Mouse (Mus musculus) skeletal muscle tissue, adult 2 months (tissue): Measurements from ENCODE around the gene Tnk2.

Experiments used
- DNase-seq: peaks from one replicate; pipeline ENCODE4 v3.0.0-alpha.2; 2012; ENCODE audit warnings: low read depth, low spot score

Tnk2 gene

GRCm38 (mm10) chr16:32709116-32709515 is 65.4 kb downstream of the Tnk2 start:
- DNase-seq: no peak

GRCm38 (mm10) chr16:32710426-32711070 is 66.9 kb downstream of the Tnk2 start:
- no peak for DNase-seq

DNA sequence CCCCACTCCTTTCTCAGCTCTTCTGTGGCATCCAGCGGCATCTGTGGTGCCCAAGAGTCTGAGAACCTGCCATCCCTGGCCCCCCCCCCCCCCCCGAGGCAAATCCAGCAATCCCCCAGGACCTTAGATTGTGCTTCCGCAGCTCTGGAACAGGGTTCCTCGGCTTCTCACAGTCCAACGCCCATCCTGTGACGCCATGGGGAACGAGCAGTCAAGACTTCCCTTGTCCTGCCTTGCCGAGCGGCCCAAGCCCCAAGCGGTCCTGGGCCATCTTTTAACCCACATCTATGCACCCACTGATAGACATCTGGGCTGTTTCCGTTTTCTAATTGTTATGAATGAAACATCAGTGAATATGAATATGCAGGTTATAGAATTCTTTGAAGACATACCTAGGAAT is 68.5 kb downstream of the Tnk2 start:
- no peak for DNase-seq

- peak; percentile 69 for DNase-seq
Measured at GRCm38 (mm10) chr16:32713556-32713955, 69.9 kb downstream of the Tnk2 start.

DNA sequence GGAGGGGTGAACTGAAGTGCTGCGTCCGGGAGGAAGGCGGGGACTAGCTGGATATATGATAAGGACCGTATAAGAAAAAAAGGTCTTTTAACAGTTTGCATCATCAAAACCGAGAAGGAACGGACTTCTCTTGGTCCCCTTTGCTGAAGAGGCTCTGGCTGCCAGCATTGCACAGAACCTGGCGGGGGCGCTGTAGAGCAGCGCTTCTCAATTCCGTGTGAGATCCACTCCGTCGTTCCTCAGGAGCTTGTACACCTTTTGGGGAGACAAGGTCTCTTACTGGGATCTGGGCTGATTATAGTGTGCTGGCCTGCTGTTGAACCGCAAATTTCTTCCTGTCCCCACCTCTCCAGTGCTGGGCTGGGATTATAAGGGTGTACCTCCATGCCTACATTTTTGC is 71.7 kb downstream of the Tnk2 start:
- DNase-seq: no peak

- DNase-seq: no peak
Measured at GRCm38 (mm10) chr16:32723163-32723562, 79.5 kb downstream of the Tnk2 start.

DNA sequence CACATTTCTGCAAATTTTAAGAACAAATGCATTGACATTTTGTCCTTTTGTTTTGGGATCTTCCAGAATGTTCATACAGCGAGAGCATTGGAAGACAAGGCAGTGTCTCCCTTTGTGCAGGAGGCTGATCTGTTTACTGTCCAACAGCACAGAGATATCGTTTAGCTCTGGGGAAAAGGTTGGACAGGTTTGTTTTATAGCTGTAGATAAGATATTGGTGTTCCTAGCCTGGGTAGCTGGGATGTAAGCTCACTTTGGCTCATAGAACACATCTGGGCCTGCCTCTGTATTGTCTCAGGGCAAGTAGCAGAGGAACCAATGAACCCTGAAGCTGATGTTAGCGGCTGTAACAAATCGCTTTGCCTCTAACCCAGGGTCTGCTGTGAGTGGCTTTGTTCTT is 80.1 kb downstream of the Tnk2 start:
- no peak for DNase-seq

DNA sequence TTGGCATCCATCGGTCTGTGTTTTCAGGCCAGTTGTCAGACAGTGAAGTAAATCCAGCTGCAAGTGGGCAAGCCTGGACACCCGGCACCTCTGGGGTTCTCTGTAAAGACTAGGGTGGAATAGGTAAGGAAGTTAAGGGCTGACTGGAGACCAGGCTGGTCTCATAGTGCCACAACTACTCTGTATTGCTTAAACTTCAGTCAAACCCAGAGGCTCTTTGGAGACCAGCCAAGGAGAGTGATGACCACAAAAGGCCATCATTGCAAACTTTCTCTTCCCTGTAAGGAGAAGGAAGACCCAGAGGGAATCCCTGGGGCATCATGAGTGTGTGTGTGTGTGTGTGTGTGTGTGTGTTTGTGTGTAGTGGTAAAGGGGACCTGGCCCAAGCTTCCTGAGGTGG is 80.6 kb downstream of the Tnk2 start:
- DNase-seq: no peak

- no peak for DNase-seq
Measured at GRCm38 (mm10) chr16:32726501-32726900, 82.8 kb downstream of the Tnk2 start.

DNA sequence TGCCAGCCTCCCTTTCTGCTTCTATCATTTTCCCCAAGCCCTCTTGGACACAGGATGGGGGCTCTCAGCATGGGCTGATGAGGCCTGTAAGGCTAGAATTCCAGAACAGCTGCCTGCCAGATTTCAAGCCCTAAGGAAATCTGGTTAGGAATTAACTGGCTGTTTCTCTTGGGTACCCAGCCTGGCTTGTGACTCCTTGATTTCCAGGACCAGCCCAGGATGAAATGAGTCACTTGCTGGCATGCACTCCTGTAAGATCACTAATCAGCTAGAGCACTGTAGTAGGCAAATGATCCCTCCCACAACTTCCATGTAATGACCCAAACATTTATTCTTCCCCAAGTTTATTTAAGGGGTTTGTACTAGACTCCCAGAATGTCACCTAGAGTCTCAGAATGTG is 84.6 kb downstream of the Tnk2 start:
- no peak for DNase-seq

GRCm38 (mm10) chr16:32728730-32729129 is 85.1 kb downstream of the Tnk2 start:
- no peak for DNase-seq
